Mouse (Mus musculus): ENCODE results near the gene Pde11a. TPM values are rescaled to one million over a fixed set of nuclear protein-coding genes. Genes with fewer than 3 reads are reported as not detected.

Pde11a gene
- polyA plus RNA-seq, 1 experiment, result not detected

DNA sequence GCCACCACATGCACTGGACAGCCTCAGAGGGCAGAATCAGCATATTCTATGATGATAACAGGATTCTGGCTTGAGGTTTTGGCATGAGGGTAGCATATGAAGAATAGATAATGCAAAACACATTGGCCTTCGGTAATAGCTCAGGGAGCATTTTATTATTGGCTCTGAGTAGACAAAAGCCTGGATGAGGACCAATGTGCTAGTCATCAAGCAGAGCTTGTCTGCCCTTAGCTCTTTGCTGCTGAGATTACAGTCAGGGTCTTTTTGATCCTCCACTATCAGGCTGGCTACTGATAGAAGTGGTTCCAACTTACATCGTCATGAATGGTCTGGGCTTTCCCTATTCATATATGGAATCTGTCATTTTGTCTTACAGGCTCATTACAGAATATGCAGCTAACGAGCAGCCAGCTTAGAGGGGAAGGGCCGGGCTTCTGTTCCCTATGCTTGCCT is 52.3 kb downstream of the Pde11a start:
- Histone ChIP-seq H3K4me3 (replicated peaks; ENCODE audit: control insufficient read depth, low read depth, low read length) (no peak overlapping the region), H3K4me1 (ENCODE audit: control insufficient read depth, insufficient read depth, low read length) (no peaks in the 10 kb centered on the region), H3K27ac (ENCODE audit: control insufficient read depth, insufficient read depth, low read depth, low read length, poor library complexity) (no peak overlapping the region)
- TF ChIP-seq POLR2A (IDR thresholded peaks at IDR 0.05; ENCODE audit: borderline replicate concordance, control insufficient read depth, low read depth, low read length) (no peak), CTCF (IDR thresholded peaks at IDR 0.05; ENCODE audit: control insufficient read depth, insufficient read depth, low read length) (no peak)
- WGBS, result 70% methylated on average over 4 of the region's 4 CpGs

DNA sequence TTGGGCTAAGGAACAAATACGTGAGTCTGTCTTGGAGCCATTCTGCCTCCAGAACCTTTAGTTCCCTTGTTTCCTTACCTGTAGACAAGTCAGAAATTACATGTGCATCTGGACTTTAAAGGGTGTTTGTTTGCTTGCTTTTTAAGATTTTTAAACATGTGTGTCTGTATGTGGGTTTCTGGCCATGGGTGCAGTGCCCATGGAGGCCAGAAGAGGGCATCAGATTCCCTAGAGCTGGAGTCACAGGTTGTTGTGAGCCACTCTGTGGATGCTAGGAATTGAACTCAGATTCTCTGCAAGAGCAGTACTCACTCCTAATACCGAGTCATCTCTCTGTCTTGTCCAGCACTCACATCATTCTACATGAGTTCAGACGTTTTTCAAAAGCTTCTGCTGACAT is 53.4 kb downstream of the Pde11a start:
- 77% methylated on average over 3 of the region's 3 CpGs for WGBS
- H3K4me3 ChIP-seq (replicated peaks; ENCODE audit: control insufficient read depth, low read depth, low read length), result no peak overlapping the region
- TF ChIP-seq CTCF (IDR thresholded peaks at IDR 0.05; ENCODE audit: control insufficient read depth, insufficient read depth, low read length), result no peak
- no peak for TF ChIP-seq POLR2A (IDR thresholded peaks at IDR 0.05; ENCODE audit: borderline replicate concordance, control insufficient read depth, low read depth, low read length)
- no peaks in the 10 kb centered on the region for H3K4me1 ChIP-seq (ENCODE audit: control insufficient read depth, insufficient read depth, low read length)
- H3K27ac ChIP-seq (ENCODE audit: control insufficient read depth, insufficient read depth, low read depth, low read length, poor library complexity), result no peak overlapping the region

DNA sequence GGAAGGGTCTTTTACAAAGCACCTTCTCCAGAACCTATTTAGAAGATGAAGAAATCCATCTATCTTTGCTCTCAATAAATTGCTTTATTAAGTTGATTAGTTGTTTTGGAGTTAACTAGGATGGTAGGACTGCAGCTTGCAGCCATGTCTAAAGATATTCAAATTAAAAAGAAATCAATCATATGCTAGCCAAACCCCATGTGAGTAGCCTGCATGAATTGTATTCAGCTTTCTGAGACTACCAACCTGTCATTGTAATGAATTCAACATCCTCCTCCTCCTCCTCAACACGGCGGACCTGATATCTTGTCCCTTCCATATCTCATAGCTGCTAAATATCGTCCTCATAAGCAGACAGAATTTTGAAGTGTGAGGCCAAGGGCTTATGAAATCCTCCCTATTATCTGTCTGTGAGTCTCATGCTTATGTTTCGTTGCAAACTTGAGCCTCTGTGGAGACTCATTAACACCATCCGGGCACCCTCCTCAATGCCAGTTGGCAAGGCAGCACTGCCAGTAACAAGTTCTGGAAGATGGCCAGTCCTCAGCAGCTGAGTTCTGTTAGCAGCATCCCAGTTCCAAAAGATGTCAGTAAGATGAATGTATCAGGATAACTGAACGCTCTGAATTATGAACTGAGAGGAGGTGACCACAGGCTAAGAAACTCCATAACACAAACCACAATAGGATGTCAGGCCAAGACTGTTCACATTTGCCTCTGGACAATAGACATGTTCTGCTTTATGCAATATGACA is 55.0 kb downstream of the Pde11a start:
- no peaks in the 10 kb centered on the region for H3K4me1 ChIP-seq (ENCODE audit: control insufficient read depth, insufficient read depth, low read length)
- no peak overlapping the region for H3K27ac ChIP-seq (ENCODE audit: control insufficient read depth, insufficient read depth, low read depth, low read length, poor library complexity)
- no peak overlapping the region for H3K4me3 ChIP-seq (replicated peaks; ENCODE audit: control insufficient read depth, low read depth, low read length)
- 83% methylated on average over 6 of the region's 6 CpGs for WGBS
- TF ChIP-seq CTCF (IDR thresholded peaks at IDR 0.05; ENCODE audit: control insufficient read depth, insufficient read depth, low read length), result no peak
- TF ChIP-seq POLR2A (IDR thresholded peaks at IDR 0.05; ENCODE audit: borderline replicate concordance, control insufficient read depth, low read depth, low read length), result no peak

DNA sequence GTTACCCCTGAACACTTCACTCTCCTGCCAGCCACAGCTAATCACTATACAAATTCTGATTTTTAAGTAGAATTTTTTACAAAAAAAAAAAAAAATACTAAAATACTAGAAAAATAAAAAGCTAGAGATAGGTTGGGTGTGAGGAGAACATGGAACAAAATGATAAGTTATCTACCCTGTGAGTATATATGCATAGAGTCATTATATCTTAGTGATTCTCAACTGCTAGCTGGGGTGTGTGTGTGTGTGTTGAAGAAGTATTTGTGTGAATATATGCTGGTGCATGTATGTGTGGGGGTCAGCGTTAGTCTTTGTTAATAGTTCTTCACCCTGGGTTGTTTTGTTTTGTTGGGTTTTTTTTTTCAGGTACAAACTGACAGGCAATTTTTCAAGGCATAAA is 69.1 kb downstream of the Pde11a start:
- H3K27ac ChIP-seq (ENCODE audit: control insufficient read depth, insufficient read depth, low read depth, low read length, poor library complexity), result no peak overlapping the region
- WGBS, result 86% methylated on average over 1 of the region's 1 CpGs
- no peak overlapping the region for H3K4me3 ChIP-seq (replicated peaks; ENCODE audit: control insufficient read depth, low read depth, low read length)
- no peaks in the 10 kb centered on the region; the same call in 1 of the 2 replicates for H3K4me1 ChIP-seq (ENCODE audit: control insufficient read depth, insufficient read depth, low read length)
- TF ChIP-seq CTCF (IDR thresholded peaks at IDR 0.05; ENCODE audit: control insufficient read depth, insufficient read depth, low read length) (no peak), POLR2A (IDR thresholded peaks at IDR 0.05; ENCODE audit: borderline replicate concordance, control insufficient read depth, low read depth, low read length) (no peak)

DNA sequence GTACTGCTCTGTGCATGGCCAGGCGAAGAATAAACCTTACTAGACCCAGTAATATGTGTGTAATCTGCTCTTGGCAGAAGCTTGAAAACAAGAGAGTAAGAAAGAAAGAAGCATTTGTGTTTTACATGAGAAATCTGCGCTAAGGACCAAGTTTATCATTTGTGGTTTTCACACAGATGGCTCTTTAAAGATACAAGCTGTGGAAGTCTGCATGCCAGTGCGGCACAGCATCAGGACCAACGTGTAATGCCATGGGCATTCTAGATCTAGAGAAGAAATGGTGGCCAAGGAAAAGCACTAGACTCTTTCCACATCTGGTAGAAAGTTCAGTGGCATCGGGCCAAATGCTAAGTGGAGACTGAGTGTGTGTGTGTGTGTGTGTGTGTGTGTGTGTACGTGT is 71.2 kb downstream of the Pde11a start:
- Histone ChIP-seq H3K27ac (ENCODE audit: control insufficient read depth, insufficient read depth, low read depth, low read length, poor library complexity) (no peak overlapping the region), H3K4me1 (ENCODE audit: control insufficient read depth, insufficient read depth, low read length) (no peaks in the 10 kb centered on the region; the same call in 1 of the 2 replicates), H3K4me3 (replicated peaks; ENCODE audit: control insufficient read depth, low read depth, low read length) (no peak overlapping the region)
- 81% methylated on average over 6 of the region's 6 CpGs for WGBS
- no peak for TF ChIP-seq POLR2A (IDR thresholded peaks at IDR 0.05; ENCODE audit: borderline replicate concordance, control insufficient read depth, low read depth, low read length)
- no peak for TF ChIP-seq CTCF (IDR thresholded peaks at IDR 0.05; ENCODE audit: control insufficient read depth, insufficient read depth, low read length)

DNA sequence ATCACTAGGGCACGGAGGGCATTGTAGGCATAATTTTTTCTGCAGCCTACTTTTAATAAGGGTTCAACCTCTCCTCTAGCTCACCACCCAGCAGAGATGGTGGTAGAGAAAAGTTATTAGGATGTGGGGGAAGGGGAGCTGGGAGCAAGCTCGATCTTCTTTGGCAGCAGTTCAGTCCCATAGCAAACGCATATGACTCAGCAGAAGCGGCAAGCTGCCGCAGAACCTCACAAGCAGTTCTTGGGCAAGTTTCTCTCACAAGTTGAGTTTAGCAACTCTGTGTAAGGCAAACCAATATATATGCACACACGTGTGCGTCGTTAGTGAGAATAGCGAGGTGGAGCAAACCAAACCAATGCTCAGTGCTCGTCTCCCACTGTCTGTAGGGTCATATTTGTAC is 72.0 kb downstream of the Pde11a start:
- TF ChIP-seq POLR2A (IDR thresholded peaks at IDR 0.05; ENCODE audit: borderline replicate concordance, control insufficient read depth, low read depth, low read length) (no peak), CTCF (IDR thresholded peaks at IDR 0.05; ENCODE audit: control insufficient read depth, insufficient read depth, low read length) (no peak)
- whole genome bisulfite sequencing, result 77% methylated on average over 10 of the region's 10 CpGs
- H3K4me1 ChIP-seq (ENCODE audit: control insufficient read depth, insufficient read depth, low read length), result no peaks in the 10 kb centered on the region; the same call in 1 of the 2 replicates

DNA sequence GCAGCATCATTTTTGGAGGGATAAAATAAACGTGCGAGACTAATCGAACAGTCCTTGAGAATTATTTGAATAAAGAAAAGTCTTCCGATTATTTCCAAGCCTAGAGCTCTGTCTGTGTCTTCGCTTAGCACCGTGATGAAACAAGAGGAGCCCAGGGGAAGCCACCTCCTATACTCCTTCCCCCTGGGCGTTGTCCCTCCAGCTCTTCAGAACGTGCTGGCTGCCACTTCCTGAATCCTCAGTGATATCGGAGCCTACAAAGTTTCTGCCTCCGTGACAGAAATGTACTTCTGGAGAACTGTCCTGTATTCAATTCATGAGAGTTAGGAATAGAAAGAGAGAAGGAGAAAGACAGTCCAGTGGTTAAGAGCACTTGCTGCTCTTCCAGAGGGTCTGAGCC is 74.3 kb downstream of the Pde11a start:
- Histone ChIP-seq H3K27ac (ENCODE audit: control insufficient read depth, insufficient read depth, low read depth, low read length, poor library complexity) (no peak overlapping the region), H3K4me3 (replicated peaks; ENCODE audit: control insufficient read depth, low read depth, low read length) (no peak overlapping the region), H3K4me1 (ENCODE audit: control insufficient read depth, insufficient read depth, low read length) (no peaks in the 10 kb centered on the region; the same call in 1 of the 2 replicates)
- WGBS, result 65% methylated on average over 10 of the region's 10 CpGs
- TF ChIP-seq CTCF (IDR thresholded peaks at IDR 0.05; ENCODE audit: control insufficient read depth, insufficient read depth, low read length) (no peak), POLR2A (IDR thresholded peaks at IDR 0.05; ENCODE audit: borderline replicate concordance, control insufficient read depth, low read depth, low read length) (no peak)

More for the DNA sequence above, 72.0 kb downstream of the Pde11a start:
- Histone ChIP-seq H3K27ac (ENCODE audit: control insufficient read depth, insufficient read depth, low read depth, low read length, poor library complexity) (no peak overlapping the region), H3K4me3 (replicated peaks; ENCODE audit: control insufficient read depth, low read depth, low read length) (no peak overlapping the region)

DNA sequence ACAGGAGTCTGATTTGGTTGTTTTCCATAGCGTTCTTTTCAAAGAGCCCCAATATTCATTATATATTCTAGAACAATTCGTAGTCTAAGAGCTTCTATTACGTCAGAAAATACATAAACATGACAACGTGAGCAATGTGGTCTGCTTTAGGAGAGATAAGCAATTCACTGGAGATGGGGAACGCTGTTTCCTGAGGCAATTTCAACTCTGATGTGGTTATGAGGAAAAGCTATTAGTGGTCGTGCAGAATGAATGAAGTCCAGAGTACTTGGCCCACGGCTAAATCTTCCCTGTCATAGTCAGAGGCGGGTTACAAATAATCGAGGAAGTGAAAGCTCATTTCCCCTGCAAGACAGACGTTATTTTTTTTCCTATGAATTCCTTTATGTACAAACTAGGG is 75.9 kb downstream of the Pde11a start:
- TF ChIP-seq CTCF (IDR thresholded peaks at IDR 0.05; ENCODE audit: control insufficient read depth, insufficient read depth, low read length) (no peak), POLR2A (IDR thresholded peaks at IDR 0.05; ENCODE audit: borderline replicate concordance, control insufficient read depth, low read depth, low read length) (no peak)
- WGBS, result 35% methylated on average over 10 of the region's 10 CpGs
- no peak overlapping the region for H3K27ac ChIP-seq (ENCODE audit: control insufficient read depth, insufficient read depth, low read depth, low read length, poor library complexity)
- H3K4me3 ChIP-seq (replicated peaks; ENCODE audit: control insufficient read depth, low read depth, low read length), result no peak overlapping the region
- no peaks in the 10 kb centered on the region; the same call in 1 of the 2 replicates for H3K4me1 ChIP-seq (ENCODE audit: control insufficient read depth, insufficient read depth, low read length)

All from bone marrow, adult 2 months (tissue).